Mouse (Mus musculus) liver, postnatal 0 days (tissue): ENCODE measurements around the gene Polr2f. TPM values are rescaled to one million over a fixed set of nuclear protein-coding genes. Genes with fewer than 3 reads are reported as not detected.

Experiments used
- ATAC-seq: fragments of 200-750 bp; cut with Nextera tagmentation; 2 replicates; pipeline ENCODE4 v1.8.0; 2017; ENCODE audit warnings: mild to moderate bottlenecking, moderate library complexity
- DNase-seq: peaks from one replicate; pipeline ENCODE4 v3.0.0-alpha.2; 2016
- H3K27ac ChIP-seq: fragments of 300-500 bp; sonication (generic); 2 replicates; pipeline ENCODE4 v1.5.1; 2014; ENCODE audit warnings: antibody characterized with exemption, moderate library complexity, mild to moderate bottlenecking, low read depth
- H3K27me3 ChIP-seq: fragments of 300-500 bp; sonication (generic); 2 replicates; pipeline ENCODE4 v1.6.1; 2014; ENCODE audit warnings: low read length, control low read depth, mixed read lengths; ENCODE audit not compliant: insufficient read depth
- H3K36me3 ChIP-seq: fragments of 300-500 bp; sonication (generic); replicated peaks from 2 replicates; pipeline ENCODE4 v1.6.1; 2014; ENCODE audit warnings: mild to moderate bottlenecking, control low read depth, low read length, moderate library complexity, mixed read lengths; ENCODE audit not compliant: insufficient read depth
- H3K4me1 ChIP-seq: fragments of 300-500 bp; sonication (generic); 2 replicates; pipeline ENCODE4 v1.6.1; 2014; ENCODE audit warnings: antibody characterized with exemption, mild to moderate bottlenecking, control low read depth; ENCODE audit not compliant: insufficient read depth
- H3K4me2 ChIP-seq: fragments of 300-500 bp; sonication (generic); 2 replicates; pipeline ENCODE4 v1.6.1; 2014; ENCODE audit warnings: low read depth, mild to moderate bottlenecking, low read length, moderate library complexity, mixed read lengths
- H3K4me3 ChIP-seq: fragments of 300-500 bp; sonication (generic); 2 replicates; pipeline ENCODE4 v1.5.1; 2014; ENCODE audit warnings: low read depth, low read length
- H3K9ac ChIP-seq: fragments of 300-500 bp; sonication (generic); replicated peaks from 2 replicates; pipeline ENCODE4 v1.6.1; 2014; ENCODE audit warnings: mild to moderate bottlenecking, moderate library complexity
- H3K9me3 ChIP-seq: fragments of 300-500 bp; sonication (generic); 2 replicates; pipeline ENCODE4 v1.6.1; 2016; ENCODE audit warnings: mild to moderate bottlenecking, control low read depth, low read length, mixed read lengths
- CTCF ChIP-seq: sonication (generic); IDR thresholded peaks from 2 replicates; pipeline ENCODE4 v1.5.1; 2016; ENCODE audit warnings: antibody characterized with exemption, low read depth
- EP300 ChIP-seq: IDR thresholded peaks from 2 replicates; pipeline ENCODE4 v1.6.1; 2016; ENCODE audit warnings: antibody characterized with exemption, low read depth, mild to moderate bottlenecking
- WGBS: fragments of 180-500 bp; shearing (Covaris S2); extraction: QIAGEN DNeasy Blood & Tissue Kit; methylation state at CpG from one replicate; pipeline ENCODE4 v1.1.7; 2014; ENCODE audit not compliant: insufficient replicate concordance; 5-methylcytosine and 5-hydroxymethylcytosine counted together
- polyA plus RNA-seq: library from polyadenylated mRNA; unstranded; fragments of >200 nt; fragmentation: Nextera tagmentation; extraction: Ambion mirVana; gene quantifications from 2 replicates; pipeline ENCODE4 v1.2.1, GENCODE M21; 2015

The Polr2f gene
- polyA plus RNA-seq, 1 experiment from 2014 or later, result 130 TPM

DNA sequence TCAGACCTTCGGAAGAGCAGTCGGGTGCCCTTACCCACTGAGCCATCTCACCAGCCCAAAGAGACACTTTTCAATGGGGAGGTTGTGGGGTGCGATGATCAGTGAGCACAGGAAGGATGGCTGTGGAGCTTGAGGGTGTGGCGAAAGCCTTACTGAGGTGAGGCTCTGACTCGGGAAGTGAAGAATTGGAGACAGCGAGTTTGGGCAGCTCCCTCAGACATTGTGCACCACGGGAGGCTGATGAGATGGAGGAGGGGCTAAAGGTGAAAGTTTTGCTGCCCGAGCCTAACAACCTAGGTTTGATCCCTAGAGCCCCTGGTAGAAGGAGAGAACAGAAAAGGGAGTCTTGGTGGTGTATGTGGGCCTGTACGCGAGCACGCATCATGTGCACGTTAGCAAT lies 2.5 kb downstream of the Polr2f start:
- ATAC-seq, result no peak
- TF ChIP-seq CTCF, result no peak
- no peak for TF ChIP-seq EP300
- Histone ChIP-seq H3K9me3 (no peaks in the 10 kb centered on the region), H3K4me1 (peaks cover 16% of the 10 kb centered on the region), H3K4me2 (no peak overlapping the region), H3K27ac (no peak overlapping the region), H3K36me3 (peaks cover 37% of the 10 kb centered on the region), H3K4me3 (no peak overlapping the region), H3K27me3 (no peaks in the 10 kb centered on the region), H3K9ac (no peak overlapping the region)
- no peak for DNase-seq
- 81% methylated on average over 12 of the region's 12 CpGs for WGBS

DNA sequence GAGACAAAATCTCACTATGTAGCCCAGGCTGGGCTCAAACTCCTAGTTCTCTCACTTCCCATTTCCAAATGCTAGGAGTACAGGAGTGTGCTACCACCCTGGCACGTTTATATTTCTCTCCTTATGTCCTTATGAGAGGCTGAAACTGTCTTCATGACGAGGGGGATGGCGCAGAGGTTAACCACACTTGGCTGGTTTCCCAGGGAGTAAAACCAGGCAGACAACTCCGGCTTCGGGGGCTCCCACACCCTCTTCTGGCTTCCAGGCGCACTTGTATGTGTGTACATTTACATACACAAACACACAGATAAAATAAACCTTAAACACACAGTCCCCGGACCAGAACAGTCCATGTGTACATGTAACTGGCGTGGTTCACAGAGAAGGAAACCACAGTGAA lies 3.2 kb downstream of the Polr2f start:
- no peak overlapping the region for H3K27ac ChIP-seq
- H3K4me3 ChIP-seq, result no peak overlapping the region
- no peaks in the 10 kb centered on the region for H3K27me3 ChIP-seq
- no peak for ATAC-seq
- H3K9ac ChIP-seq, result no peak overlapping the region
- DNase-seq, result no peak
- peaks cover 37% of the 10 kb centered on the region for H3K36me3 ChIP-seq
- H3K4me1 ChIP-seq, result peaks cover 16% of the 10 kb centered on the region
- no peak for TF ChIP-seq EP300
- TF ChIP-seq CTCF, result no peak
- H3K4me2 ChIP-seq, result no peak overlapping the region
- 57% methylated on average over 8 of the region's 8 CpGs for WGBS
- no peaks in the 10 kb centered on the region for H3K9me3 ChIP-seq

DNA sequence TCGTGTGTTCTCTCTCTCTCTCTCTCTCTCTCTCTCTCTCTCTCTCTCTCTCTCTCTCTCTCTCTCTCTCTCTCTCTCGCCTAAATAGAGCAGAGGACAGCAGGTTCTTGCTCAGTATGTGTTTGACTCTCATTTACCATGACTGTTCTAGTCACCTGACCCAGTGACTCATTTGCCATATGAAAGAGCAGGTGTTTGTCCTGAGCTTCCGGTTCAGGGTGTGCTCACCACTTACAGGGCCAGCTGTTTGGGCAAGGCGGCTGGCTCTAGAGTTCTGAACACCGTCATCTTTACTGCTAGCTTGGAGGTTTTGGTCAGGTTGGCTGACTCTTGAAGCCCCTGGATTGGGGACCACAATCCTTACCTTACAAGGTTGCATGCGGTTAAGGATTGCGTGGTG lies 4.7 kb downstream of the Polr2f start:
- Histone ChIP-seq H3K27ac (no peak overlapping the region), H3K36me3 (peaks cover 46% of the 10 kb centered on the region)
- 90% methylated on average over 7 of the region's 7 CpGs for WGBS

DNA sequence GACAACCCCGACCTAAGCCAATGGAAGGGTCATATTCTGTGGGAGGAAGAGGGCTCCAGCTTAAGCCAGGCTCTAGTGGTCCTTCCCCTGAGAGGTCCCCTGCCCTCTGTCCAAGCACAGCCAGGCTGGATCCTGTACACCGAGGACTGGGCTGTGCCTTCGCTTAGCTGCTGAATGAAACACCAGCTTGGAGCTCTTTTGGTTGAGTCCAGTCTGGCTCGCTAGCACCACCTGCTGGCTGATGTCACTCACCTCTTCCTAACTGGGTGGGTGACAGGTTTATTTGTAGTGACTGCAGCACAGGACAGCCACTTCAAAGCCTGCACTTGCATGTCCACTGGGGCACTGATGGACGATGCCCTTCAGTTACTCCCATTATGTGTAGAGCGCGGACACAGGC lies 7.7 kb downstream of the Polr2f start:
- H3K9me3 ChIP-seq, result no peaks in the 10 kb centered on the region
- 48% methylated on average over 7 of the region's 7 CpGs for WGBS
- TF ChIP-seq EP300, result no peak
- peak; percentile 95 for TF ChIP-seq CTCF
- ATAC-seq, result peak; percentile 72
- DNase-seq, result peak; percentile 89
- no peak overlapping the region for H3K4me3 ChIP-seq
- H3K27me3 ChIP-seq, result no peaks in the 10 kb centered on the region
- no peak overlapping the region for H3K9ac ChIP-seq
- no peak overlapping the region for H3K4me2 ChIP-seq
- H3K36me3 ChIP-seq, result peaks cover 54% of the 10 kb centered on the region
- no peak overlapping the region for H3K27ac ChIP-seq
- H3K4me1 ChIP-seq, result no peaks in the 10 kb centered on the region

More for the DNA sequence above, 4.7 kb downstream of the Polr2f start:
- H3K4me2 ChIP-seq, result no peak overlapping the region
- no peak overlapping the region for H3K9ac ChIP-seq
- no peaks in the 10 kb centered on the region for H3K27me3 ChIP-seq
- no peaks in the 10 kb centered on the region for H3K9me3 ChIP-seq
- no peak overlapping the region for H3K4me3 ChIP-seq
- peaks cover 16% of the 10 kb centered on the region for H3K4me1 ChIP-seq
- TF ChIP-seq CTCF (no peak), EP300 (no peak)
- DNase-seq (no peak), ATAC-seq (no peak)

DNA sequence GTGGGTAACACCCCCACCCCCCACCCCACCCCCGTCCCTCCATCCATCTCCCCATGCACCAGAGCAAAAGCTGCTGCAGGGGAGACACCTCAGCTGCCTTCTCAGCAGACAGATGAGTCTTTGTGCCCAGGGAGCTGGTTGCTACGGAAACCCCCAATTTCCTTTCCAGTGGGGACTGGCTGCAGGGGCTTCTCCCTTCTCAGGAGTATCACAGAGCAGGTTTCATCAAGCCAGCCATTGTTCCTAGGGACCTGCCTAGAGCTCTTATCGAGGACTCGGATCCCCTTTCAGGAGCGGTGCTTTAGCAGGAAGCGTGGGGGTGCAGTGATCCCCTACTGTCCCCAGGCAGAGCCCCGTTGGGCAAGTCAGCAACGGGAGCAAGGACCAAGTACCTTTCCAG lies 11.1 kb downstream of the Polr2f start:
- no peak overlapping the region for H3K27ac ChIP-seq
- H3K4me3 ChIP-seq, result no peak overlapping the region
- no peak for ATAC-seq
- no peak overlapping the region for H3K9ac ChIP-seq
- H3K36me3 ChIP-seq, result peaks cover 28% of the 10 kb centered on the region
- TF ChIP-seq CTCF (no peak), EP300 (no peak)
- H3K27me3 ChIP-seq, result no peaks in the 10 kb centered on the region
- no peaks in the 10 kb centered on the region for H3K4me1 ChIP-seq
- no peaks in the 10 kb centered on the region for H3K9me3 ChIP-seq
- H3K4me2 ChIP-seq, result no peak overlapping the region
- 79% methylated on average over 8 of the region's 8 CpGs for WGBS
- DNase-seq, result no peak

- Histone ChIP-seq H3K27ac (no peak overlapping the region), H3K9me3 (no peaks in the 10 kb centered on the region), H3K27me3 (no peaks in the 10 kb centered on the region), H3K4me3 (no peak overlapping the region), H3K4me1 (no peaks in the 10 kb centered on the region), H3K9ac (no peak overlapping the region), H3K36me3 (peaks cover 20% of the 10 kb centered on the region), H3K4me2 (no peak overlapping the region)
- TF ChIP-seq EP300 (no peak), CTCF (no peak)
- no peak for ATAC-seq
- 79% methylated on average over 6 of the region's 6 CpGs for WGBS
- no peak for DNase-seq
These were observed 11.9 kb downstream of the Polr2f start for GRCm38 (mm10) chr15:79152709-79153108.

- Histone ChIP-seq H3K9ac (no peak overlapping the region), H3K4me3 (no peak overlapping the region), H3K36me3 (peaks cover 7% of the 10 kb centered on the region; the same call in 1 of the 2 replicates), H3K9me3 (no peaks in the 10 kb centered on the region), H3K27me3 (no peaks in the 10 kb centered on the region), H3K27ac (no peak overlapping the region), H3K4me1 (no peaks in the 10 kb centered on the region), H3K4me2 (no peak overlapping the region)
- no peak for ATAC-seq
- TF ChIP-seq EP300 (no peak), CTCF (no peak)
- DNase-seq, result no peak
- WGBS, result 24% methylated on average over 3 of the region's 3 CpGs
These were observed 14.8 kb downstream of the Polr2f start for GRCm38 (mm10) chr15:79155572-79155971.
